Mouse (Mus musculus) C2C12 (cell line): Measurements from ENCODE around the gene 0610010F05Rik.

Experiments
- CEBPB ChIP-seq: IDR thresholded peaks from one replicate; pipeline ENCODE4 v1.6.1; 2011; ENCODE audit warnings: low read depth, mild to moderate bottlenecking, control low read depth, moderate library complexity
- CTCF ChIP-seq: IDR thresholded peaks from one replicate; pipeline ENCODE4 v1.5.1; 2011; ENCODE audit not compliant: control insufficient read depth, insufficient read depth, insufficient read length
- USF1 ChIP-seq: IDR thresholded peaks from one replicate; pipeline ENCODE4 v1.6.1; 2011; ENCODE audit warnings: low read depth, mild to moderate bottlenecking, control low read depth, moderate library complexity

GRCm38 (mm10) chr11:23634573-23634972, 1.1 kb upstream of the 0610010F05Rik start:
- no peak for TF ChIP-seq CEBPB
- no peak for TF ChIP-seq CTCF
- no peak for TF ChIP-seq USF1
